Mouse (Mus musculus) frontal cortex, postnatal 36 days (tissue): Measurements from ENCODE around the gene Olfm3.

ENCODE experiments used
- DNase-seq, 2 experiments: peaks; one replicate each; pipeline ENCODE4 v3.0.0; 2022; ENCODE audit warnings: low spot score in 2 of 2

The Olfm3 gene

DNA sequence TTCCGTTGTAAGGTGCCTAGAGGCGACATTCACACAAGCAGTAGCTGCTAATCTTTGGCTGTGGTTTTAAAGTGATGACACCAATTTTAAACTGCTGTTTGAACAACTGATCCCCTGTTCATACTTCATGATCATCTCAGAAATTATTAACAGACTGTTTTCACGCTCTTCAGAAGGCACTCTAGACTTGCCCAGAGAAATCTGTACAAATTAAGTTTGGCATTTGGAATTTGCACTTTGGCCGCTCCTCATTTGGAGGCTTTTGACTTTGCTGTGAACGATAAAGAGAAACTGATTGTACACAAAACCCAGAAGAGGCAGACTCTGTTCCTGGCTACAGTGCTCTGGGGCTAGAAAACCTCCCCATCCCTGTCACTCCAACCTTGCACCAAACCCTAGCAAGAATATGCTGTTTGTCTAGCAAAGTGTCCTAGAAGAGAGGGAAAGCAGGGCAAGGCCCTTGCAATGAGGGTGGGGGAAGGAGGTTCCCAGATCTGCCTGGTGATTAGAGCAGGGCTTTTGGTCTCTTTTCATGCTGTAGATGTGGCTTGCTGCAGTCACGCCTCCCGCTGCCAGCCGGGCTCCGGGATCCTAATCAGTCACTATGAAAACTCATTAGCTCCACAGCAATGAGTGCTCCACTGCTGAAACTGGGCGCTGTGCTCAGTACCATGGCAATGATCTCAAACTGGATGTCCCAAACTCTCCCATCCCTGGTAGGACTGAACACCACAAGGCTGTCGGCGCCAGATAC is 176.7 kb downstream of the Olfm3 start:
- no peak for DNase-seq

DNA sequence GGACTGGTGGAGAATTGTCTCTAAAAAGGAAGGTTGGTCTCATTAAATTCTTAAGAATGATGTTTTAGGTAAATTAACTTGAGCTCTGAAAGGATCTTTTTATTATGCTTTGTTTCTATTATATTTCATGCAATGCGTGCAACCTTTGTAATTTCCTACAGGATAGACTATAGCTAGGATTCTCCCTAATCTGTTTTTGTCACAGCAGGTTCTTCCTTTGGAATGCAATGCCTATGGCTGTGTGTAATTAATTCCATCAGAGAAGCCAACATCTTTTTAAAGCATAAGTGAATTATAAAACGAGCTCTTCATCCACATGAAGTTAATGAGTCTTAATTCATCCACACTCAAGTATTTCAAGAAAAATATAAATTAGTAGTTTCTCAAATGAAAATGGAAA is 177.5 kb downstream of the Olfm3 start:
- DNase-seq, result no peak

DNA sequence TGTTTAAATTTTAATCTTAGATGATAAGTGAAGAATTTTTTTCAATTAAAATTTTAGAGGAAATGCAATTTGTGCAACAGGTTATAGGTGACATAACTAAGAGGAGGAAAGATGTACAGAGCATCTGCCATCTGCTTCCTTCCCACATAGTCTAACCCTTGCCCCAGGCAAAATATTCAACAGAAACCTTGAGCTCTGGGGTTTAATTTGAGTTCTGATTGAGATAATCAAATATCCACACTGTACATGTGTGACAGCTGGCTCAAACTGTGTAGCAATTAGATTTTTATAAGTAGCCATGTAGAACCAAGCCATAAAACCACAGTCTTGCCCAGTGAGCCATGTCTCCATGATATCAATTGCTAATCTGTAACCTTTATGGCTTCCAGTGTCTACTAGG is 179.1 kb downstream of the Olfm3 start:
- DNase-seq, result no peak

DNA sequence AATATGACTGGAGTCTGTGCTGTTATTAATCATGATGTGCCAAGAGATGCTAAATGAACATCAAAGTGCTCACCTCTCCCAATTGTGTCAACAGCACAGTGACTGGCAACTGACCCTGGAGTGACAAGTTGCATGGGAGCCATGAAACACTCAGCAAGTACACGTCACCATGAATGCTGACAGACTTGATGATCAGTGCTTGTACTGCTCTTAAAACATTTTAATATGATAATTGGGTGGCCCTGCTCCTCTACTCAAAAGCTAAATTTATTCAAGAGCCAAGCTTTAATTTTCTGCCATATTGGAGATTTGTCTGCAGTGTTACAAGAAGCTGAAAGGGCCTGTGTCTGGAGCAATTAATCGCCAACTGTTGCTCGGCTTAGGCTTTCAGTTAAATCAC is 184.4 kb downstream of the Olfm3 start:
- DNase-seq, result no peak

DNA sequence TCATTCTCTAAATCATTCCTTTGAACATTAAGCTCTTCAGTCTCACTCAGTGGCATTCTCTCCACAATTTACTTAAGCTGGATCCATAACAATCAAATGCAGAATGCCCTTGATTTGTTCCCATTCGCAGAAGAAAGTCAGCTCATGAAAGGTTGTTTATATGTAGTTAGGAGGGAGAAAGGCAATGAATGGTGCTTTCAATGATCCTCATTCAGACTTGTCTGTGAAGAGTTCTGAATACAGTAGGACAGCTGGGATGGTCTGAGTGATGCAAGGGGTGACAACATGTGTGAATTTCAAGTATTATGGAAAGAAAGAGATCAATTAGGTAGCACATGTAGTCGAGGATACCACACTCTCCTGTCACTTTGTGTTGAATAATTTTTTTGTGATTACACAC is 186.8 kb downstream of the Olfm3 start:
- DNase-seq, result no peak

DNA sequence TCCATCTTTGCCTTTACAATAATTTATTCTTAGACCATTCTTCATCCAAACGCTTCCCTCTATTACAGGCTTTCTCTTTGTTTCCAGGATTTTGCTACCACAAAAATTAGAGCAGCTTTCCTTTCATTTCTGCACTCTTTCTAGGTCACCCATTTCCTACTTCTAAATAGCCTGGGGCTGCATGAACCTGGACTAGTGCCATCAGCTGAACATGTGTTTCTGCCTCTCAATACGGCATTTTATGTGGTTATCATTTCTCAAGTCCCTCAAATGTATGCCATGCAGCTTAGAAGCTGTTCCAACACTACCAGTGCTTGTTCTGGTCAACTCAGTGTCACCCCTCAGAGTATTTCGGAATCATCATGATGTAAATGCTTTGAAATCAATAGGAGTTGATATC is 191.6 kb downstream of the Olfm3 start:
- DNase-seq, result peak in 1 of 2 experiments; percentile 27

DNA sequence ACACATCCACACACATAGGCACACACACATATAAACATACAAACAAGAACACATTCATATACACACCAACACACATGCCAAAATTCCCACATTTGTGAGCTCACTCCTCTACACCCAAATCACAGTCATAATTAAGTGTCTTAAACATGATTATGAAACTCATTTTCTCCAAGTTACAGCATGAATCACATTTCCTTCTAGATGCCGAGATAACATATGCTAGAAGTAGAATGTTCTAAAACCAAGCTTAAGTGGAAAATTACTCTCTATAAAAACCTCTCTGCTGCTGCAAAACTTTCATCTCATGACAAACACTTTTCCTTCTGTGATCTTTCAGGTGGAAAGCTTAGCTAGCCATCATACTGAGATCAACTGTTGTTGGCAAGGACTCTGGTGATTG is 195.7 kb downstream of the Olfm3 start:
- no peak for DNase-seq

DNA sequence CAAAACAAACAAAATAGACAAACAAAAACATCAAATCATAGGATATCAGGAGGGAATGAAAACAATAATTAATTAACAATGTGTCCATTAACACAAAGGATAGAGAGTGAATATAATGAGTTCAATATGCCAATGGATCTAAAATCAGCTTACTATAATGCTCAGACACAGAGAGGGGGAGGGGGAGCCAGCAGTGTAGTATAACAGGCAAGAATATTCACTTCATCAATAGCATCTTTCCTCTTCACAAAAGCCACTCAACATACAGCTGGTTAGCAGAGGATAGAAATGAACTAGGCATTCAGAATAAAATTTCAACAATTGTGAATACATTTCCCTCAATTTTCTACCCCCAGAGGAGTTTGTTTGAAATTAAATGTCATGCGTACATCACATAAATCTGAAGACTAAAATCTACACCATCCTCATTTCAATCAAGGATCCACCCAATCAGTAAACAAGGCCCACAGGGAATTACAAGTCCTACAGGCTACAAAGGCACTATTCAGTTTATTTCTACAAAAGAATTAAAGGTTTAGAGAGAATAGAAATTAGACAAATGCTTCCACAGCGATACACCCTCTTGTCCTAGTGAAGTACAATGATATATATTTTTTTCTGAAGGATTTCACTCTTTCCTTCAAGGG is 200.4 kb downstream of the Olfm3 start:
- DNase-seq, result no peak

DNA sequence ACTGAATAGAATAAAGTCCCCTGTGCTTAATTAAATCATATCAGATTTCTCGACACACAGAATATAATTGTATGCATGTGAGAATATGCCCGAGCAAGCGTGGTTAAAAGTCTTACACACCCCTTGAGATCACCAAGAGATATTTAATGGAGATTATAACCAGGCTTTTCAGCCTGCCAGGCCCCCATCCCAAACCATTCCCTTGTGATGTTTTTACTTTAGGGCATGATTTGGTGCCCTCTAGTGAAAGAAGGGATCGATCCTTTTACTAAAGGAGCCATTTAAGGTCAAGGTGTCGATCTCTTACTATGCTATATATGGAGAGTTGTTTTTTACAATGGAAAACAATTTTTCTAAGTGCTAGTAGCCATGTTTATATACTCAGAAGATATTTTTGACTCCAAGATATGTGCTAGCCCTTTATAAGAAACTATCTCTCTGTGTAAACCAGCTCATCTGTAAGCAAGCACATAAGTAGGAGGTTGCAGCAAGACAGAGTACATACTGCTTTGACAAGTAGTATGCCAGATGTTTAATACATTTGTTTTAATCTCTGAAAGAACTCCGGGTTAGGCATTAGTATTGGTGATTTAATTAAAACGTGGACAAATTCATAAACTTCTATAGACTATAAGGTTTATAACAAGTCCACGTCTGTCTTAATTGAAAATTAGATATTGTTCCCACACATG is 201.1 kb downstream of the Olfm3 start:
- DNase-seq, result no peak

DNA sequence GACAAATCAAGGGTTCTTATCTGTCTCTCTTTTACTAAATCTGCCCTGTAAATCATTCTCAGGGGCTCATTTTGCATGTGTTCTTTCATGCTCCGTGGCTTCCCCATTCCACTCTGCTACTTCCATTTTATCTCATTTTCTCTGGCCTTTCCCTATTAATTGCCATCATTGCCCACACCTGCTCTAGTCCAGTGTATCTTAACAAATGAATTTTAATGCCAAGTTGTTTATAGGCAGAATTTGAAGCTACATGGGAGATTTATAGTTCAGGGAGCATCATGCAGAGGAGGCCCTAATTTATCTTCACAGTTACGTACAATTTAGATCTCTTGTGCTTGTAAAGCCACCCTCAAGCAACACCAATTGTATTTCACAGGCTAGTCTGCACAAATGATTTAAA is 241.8 kb downstream of the Olfm3 start:
- no peak for DNase-seq

DNA sequence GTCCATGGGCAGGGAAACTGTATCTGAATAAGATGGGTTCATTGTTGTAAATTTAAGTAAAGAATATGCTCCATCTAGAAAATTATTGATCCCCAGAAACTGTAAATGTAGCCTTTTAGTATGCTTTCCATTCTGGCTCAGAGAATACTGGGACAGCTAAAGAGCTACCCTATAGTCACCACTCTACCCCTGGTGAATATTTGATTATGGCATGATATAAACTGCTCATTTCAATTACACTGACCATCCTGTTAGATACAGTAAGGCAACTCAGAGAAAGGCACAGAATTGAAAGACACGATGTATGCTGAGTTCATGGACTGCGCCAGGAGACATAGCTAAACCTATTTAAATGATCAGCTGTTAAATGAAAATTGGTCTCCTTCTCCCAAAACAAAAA is 242.4 kb downstream of the Olfm3 start:
- DNase-seq, result no peak

DNA sequence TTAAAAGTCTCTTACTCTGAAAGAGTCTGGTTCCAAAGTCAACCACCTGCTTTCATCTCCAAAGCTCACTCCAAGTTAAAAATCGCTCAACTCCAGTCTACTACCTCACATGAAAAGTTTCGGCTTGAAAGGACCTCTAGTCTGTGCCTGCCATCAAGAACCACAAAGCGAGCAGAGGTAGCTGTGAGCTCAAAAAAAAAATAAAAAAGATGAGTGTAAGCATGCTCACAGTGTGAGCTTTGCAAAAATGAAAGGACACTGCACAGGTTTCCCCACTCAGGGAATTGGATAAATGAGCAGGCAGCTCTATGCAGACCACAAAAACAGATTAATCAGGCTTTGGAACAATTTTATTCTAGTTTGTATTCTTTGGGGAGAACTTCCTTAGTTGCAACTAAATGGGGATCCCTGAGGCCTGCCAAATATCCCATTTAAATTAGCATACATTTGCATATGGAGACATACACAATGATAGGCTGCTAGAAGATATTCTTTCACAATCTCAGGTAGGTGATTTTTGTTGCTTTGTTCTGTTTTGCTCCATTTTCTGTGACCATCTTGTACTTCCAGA is 255.1 kb downstream of the Olfm3 start:
- no peak for DNase-seq

DNA sequence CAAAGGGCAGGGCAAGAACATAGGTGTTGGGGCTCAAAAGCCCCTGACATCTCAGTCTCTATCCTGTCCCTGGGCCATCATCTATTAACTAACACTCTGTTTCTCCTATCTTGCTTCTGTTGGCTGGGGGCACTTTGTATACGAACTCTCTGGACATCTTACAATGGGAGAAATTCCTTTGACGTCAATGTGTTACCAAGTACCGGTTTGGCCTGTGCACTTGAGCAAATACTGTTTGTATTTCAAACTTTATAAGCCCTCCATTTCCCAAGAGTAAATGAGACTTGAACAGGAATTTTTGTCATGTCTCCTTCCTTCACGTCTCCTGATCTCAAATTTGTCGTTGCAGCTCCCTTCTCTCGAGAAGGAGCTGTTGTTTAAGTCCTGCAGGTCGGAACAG is 270.7 kb downstream of the Olfm3 start:
- no peak for DNase-seq
